Mouse (Mus musculus) olfactory bulb, adult 2 months (tissue): ENCODE measurements around the gene Nfil3.

Experiments
- CTCF ChIP-seq: fragments of 200-500 bp; IDR thresholded peaks from 2 replicates; pipeline ENCODE4 v1.5.1; 2012; ENCODE audit warnings: low read depth, mild to moderate bottlenecking, low read length, moderate library complexity; ENCODE audit not compliant: insufficient read depth
- POLR2A ChIP-seq: fragments of 200-500 bp; IDR thresholded peaks from 2 replicates; pipeline ENCODE4 v1.6.1; 2012; ENCODE audit warnings: mild to moderate bottlenecking, low read depth, low read length, moderate library complexity; ENCODE audit not compliant: insufficient read depth

DNA sequence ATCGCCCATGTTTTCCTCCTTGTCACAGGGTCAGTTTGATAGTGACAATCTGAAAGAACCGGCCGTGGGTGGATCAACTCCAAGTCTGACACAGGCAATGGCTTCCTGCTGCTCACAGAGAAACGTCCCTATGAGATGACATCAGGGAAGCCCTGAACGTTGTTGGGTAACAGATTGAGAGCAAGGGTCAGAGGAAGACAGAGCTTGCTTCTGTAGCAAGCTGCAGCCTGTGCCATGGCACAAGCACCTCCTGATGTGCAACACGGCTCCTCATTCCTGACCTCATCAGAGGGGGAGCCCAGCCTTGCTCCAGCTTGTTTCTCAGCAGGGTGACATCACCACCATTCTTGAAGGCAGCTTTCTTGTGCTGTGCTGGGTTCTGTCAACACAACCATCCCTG, 37.1 kb upstream of the Nfil3 start:
- no peak for TF ChIP-seq POLR2A
- TF ChIP-seq CTCF = no peak
